Mouse (Mus musculus): Measurements from ENCODE around the gene Hnf4a.

- TF ChIP-seq CTCF (IDR thresholded peaks at IDR 0.05; ENCODE audit: extremely low read depth, insufficient read depth, insufficient read length, insufficient replicate concordance) (no peak), POLR2A (IDR thresholded peaks at IDR 0.05; ENCODE audit: low read depth, low read length) (no peak)
Measured at GRCm38 (mm10) chr2:163527497-163527896, 20.9 kb downstream of the Hnf4a start.
